Mouse (Mus musculus) C2C12 (cell line): Measurements from ENCODE around the gene Zfp423. TPM values are rescaled to one million over a fixed set of nuclear protein-coding genes. Genes with fewer than 3 reads are reported as not detected.

Experiments
- H3K27me3 ChIP-seq: one replicate; pipeline ENCODE4 v1.6.1; 2011; ENCODE audit not compliant: control insufficient read depth, insufficient read depth, insufficient read length
- H3K36me3 ChIP-seq: one replicate; pipeline ENCODE4 v1.6.1; 2011; ENCODE audit not compliant: control insufficient read depth, insufficient read depth
- H3K4me3 ChIP-seq: one replicate; pipeline ENCODE4 v1.5.1; 2011; ENCODE audit warnings: mild to moderate bottlenecking, control low read depth; ENCODE audit not compliant: poor library complexity, insufficient read depth, severe bottlenecking
- H3K79me2 ChIP-seq: one replicate; pipeline ENCODE4 v1.6.1; 2011; ENCODE audit not compliant: control insufficient read depth, insufficient read depth
- H3K79me3 ChIP-seq: one replicate; pipeline ENCODE4 v1.6.1; 2011; ENCODE audit warnings: low read depth, control low read depth
- H3ac ChIP-seq: one replicate; pipeline ENCODE3; 2011; ENCODE audit warnings: low read depth; ENCODE audit not compliant: control insufficient read depth, insufficient read length
- CEBPB ChIP-seq: IDR thresholded peaks from one replicate; pipeline ENCODE4 v1.6.1; 2011; ENCODE audit warnings: low read depth, mild to moderate bottlenecking, control low read depth, moderate library complexity
- CTCF ChIP-seq: IDR thresholded peaks from one replicate; pipeline ENCODE4 v1.5.1; 2011; ENCODE audit not compliant: control insufficient read depth, insufficient read depth, insufficient read length
- FOSL1 ChIP-seq: IDR thresholded peaks from one replicate; pipeline ENCODE4 v1.8.0; 2011; ENCODE audit warnings: mild to moderate bottlenecking, low read length; ENCODE audit not compliant: poor library complexity, insufficient read depth, severe bottlenecking
- MAX ChIP-seq: IDR thresholded peaks from one replicate; pipeline ENCODE4 v1.6.1; 2011; ENCODE audit warnings: mild to moderate bottlenecking, control low read depth
- MYOD1 ChIP-seq: IDR thresholded peaks from one replicate; pipeline ENCODE4 v1.6.1; 2011; ENCODE audit warnings: low read depth; ENCODE audit not compliant: control insufficient read depth, insufficient read length
- MYOG ChIP-seq: IDR thresholded peaks from one replicate; pipeline ENCODE4 v1.6.1; 2011; ENCODE audit not compliant: control insufficient read depth, insufficient read length; ENCODE audit errors: extremely low read depth
- USF1 ChIP-seq: IDR thresholded peaks from one replicate; pipeline ENCODE4 v1.6.1; 2011; ENCODE audit warnings: low read depth, mild to moderate bottlenecking, control low read depth, moderate library complexity
- polyA plus RNA-seq: library from polyadenylated mRNA; unstranded; fragments of >200 nt; fragmentation: generic; extraction: Trizol; gene quantifications from one replicate; pipeline ENCODE4 v1.2.1, GENCODE M21; 2012; ENCODE audit warnings: missing spikeins

The Zfp423 gene
- polyA plus RNA-seq, 1 experiment, result 0.14 TPM

DNA sequence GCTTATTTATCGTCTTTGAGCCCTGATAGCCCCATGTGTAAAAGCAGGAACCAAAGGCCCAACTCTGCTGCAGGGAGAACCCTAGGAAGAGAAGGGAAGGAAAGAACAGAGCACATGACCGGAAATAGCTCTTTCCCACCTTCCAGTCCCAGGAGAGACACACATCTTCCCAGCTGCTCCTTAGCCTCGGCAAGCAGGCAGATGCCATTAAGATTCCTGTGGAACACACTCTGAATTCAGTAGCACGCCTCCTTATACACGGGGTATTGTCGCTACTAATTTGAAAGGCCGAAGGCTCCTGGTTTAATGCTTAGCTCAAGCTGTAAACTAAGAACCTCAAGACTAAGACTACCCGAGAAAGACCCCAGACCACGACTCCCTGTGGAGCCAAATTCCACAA, 128.3 kb downstream of the Zfp423 start:
- Histone ChIP-seq H3K36me3 (no peaks in the 10 kb centered on the region), H3ac (no peak overlapping the region), H3K27me3 (no peaks in the 10 kb centered on the region), H3K79me3 (no peaks in the 10 kb centered on the region), H3K4me3 (no peak overlapping the region), H3K79me2 (no peaks in the 10 kb centered on the region)
- TF ChIP-seq MYOD1, result no peak
- no peak for TF ChIP-seq USF1
- TF ChIP-seq FOSL1, result no peak
- TF ChIP-seq MYOG, result no peak
- no peak for TF ChIP-seq CTCF
- no peak for TF ChIP-seq MAX
- no peak for TF ChIP-seq CEBPB

- Histone ChIP-seq H3K79me2 (no peaks in the 10 kb centered on the region), H3K4me3 (no peak overlapping the region), H3ac (no peak overlapping the region), H3K36me3 (no peaks in the 10 kb centered on the region), H3K79me3 (no peaks in the 10 kb centered on the region), H3K27me3 (no peaks in the 10 kb centered on the region)
- no peak for TF ChIP-seq MYOG
- TF ChIP-seq FOSL1, result no peak
- TF ChIP-seq USF1, result no peak
- no peak for TF ChIP-seq MAX
- TF ChIP-seq CTCF, result no peak
- no peak for TF ChIP-seq MYOD1
- no peak for TF ChIP-seq CEBPB
Measured at GRCm38 (mm10) chr8:87830200-87830599, 129.2 kb downstream of the Zfp423 start.

- H3K4me3 ChIP-seq, result no peak overlapping the region
- H3K36me3 ChIP-seq, result no peaks in the 10 kb centered on the region
- no peaks in the 10 kb centered on the region for H3K79me2 ChIP-seq
- H3ac ChIP-seq, result no peak overlapping the region
- H3K79me3 ChIP-seq, result no peaks in the 10 kb centered on the region
- TF ChIP-seq USF1 (no peak), MYOG (no peak), FOSL1 (no peak), CTCF (no peak), MAX (no peak), MYOD1 (no peak), CEBPB (no peak)
- no peaks in the 10 kb centered on the region for H3K27me3 ChIP-seq
Measured at GRCm38 (mm10) chr8:87826013-87826660, 133.3 kb downstream of the Zfp423 start.

- Histone ChIP-seq H3K36me3 (no peaks in the 10 kb centered on the region), H3K4me3 (no peak overlapping the region), H3K79me3 (no peaks in the 10 kb centered on the region), H3K79me2 (no peaks in the 10 kb centered on the region), H3K27me3 (no peaks in the 10 kb centered on the region), H3ac (no peak overlapping the region)
- TF ChIP-seq CEBPB (no peak), MYOG (no peak), CTCF (no peak), MAX (no peak), USF1 (no peak)
Measured at GRCm38 (mm10) chr8:87823172-87823571, 136.2 kb downstream of the Zfp423 start.

DNA sequence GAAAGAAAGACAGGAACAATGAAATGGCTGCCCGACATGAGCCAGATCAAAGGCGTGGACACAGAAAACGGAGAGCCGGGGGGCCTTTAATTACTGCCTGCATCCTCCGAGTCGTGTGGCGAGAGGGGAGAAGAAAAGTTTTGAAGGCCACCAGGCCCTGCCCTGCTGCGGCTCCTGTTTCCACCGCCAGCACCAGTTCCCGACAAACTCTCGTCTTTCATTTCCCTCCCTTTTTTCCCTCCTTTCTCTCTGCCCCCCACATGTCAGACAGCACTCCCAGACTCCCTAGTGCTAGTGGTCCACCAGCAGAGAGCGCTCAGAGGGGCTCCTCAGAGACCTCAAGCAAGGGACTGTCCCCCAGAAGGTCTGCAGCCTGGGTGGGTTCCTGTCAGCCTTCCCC, 136.7 kb downstream of the Zfp423 start:
- TF ChIP-seq CTCF (no peak), USF1 (no peak), CEBPB (no peak), MAX (no peak), FOSL1 (no peak), MYOD1 (no peak)
- H3K79me3 ChIP-seq, result no peaks in the 10 kb centered on the region
- no peaks in the 10 kb centered on the region for H3K27me3 ChIP-seq
- no peaks in the 10 kb centered on the region for H3K36me3 ChIP-seq
- H3K79me2 ChIP-seq, result no peaks in the 10 kb centered on the region
- H3K4me3 ChIP-seq, result no peak overlapping the region
- no peak overlapping the region for H3ac ChIP-seq

DNA sequence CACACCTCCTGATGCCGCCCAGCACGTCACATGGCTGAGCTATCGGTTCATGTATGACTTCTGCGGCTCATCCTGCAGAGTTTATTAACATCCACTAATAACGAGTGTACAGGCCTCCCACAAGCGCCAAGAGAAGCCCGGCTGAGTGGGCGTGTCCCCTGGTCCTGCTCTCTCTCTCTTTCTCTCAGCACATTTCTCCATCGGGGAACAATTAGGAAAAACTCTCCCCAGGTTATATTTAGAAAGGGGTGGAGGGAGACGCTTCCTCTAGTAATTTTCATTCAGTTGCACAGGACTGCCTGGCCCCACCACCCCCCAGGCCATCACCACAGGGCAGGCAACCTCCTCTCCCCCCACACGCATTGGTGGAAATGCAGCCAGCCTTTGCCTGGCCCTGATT, 137.2 kb downstream of the Zfp423 start:
- Histone ChIP-seq H3K4me3 (no peak overlapping the region), H3K36me3 (no peaks in the 10 kb centered on the region)
- no peak for TF ChIP-seq CEBPB
- no peak for TF ChIP-seq MYOD1
- TF ChIP-seq CTCF, result no peak
- TF ChIP-seq FOSL1, result no peak

More for the DNA sequence above, 137.2 kb downstream of the Zfp423 start:
- no peak overlapping the region for H3ac ChIP-seq
- no peaks in the 10 kb centered on the region for H3K79me2 ChIP-seq
- no peaks in the 10 kb centered on the region for H3K79me3 ChIP-seq
- no peaks in the 10 kb centered on the region for H3K27me3 ChIP-seq
